Mouse (Mus musculus) right cerebral cortex, postnatal 14 days (tissue): ENCODE data around the gene Cox15.

Experiments used
- DNase-seq: peaks from one replicate; pipeline ENCODE4 v3.0.0; 2022

The Cox15 gene

GRCm38 (mm10) chr19:43761543-43762256 is 8.9 kb upstream of the Cox15 start:
- DNase-seq, result no peak

- DNase-seq, result peak; percentile 74
These were observed 7.7 kb upstream of the Cox15 start for GRCm38 (mm10) chr19:43760504-43760903.

DNA sequence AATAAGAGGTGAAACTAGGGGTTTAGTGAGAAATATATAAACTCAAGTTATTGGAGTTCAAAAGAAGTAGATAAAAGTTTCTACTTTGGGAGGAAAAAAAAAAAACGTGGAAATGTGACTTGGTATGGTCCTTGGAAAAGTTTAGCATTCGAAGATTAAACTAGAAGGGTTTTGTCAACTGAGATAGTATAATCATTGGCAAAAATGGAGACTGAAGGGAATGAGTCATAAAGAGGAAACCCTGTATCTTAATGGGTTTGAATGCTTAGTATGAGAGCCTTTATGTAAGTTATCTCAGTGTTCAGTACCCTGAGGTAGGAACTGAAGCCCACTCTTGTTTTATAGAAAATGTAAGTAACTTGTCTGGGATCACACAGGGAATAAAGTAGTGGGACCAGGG is 2.1 kb upstream of the Cox15 start:
- DNase-seq, result no peak

DNA sequence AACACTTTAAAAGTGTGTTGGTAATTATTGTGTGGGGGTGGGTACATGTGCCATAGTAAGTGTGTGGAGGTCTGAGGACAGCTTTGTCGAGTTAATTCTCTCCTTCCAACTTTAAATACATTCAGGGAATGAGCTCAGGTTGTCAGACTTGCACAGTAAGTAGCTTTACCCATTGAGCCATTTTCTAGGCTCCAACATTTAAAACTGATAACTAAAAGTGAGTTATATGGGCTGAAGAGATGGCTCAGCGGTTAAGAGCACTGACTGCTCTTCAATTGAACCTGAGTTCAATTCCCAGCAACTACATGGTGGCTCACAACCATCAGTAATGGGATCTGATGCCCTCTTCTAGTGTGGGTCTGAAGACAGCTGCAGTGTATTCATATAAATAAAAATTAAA is 1.4 kb upstream of the Cox15 start:
- DNase-seq, result no peak

GRCm38 (mm10) chr19:43753226-43753835 is 531 bp upstream of the Cox15 start:
- peak; percentile 89 for DNase-seq

- DNase-seq, result no peak
These were observed 2.8 kb downstream of the Cox15 start for GRCm38 (mm10) chr19:43750008-43750407.

DNA sequence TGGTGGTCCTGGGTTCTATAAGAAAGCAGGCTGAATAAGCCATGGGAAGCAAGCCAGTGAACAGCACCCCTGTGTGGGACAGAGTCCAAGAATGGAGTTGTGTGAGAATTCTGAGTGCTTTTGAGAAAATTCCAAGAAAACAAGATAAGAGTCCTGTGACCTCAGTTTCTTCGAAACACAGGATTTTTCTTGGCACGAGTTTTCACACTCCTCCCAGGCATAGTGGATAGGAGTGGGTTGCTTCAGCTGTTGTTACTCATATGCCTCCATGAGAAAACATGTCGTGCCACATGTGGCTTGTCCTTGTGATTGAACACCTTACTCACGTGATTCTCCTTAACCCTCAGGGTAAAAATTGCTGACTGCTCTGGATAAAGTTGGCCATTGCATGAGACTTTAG is 4.9 kb downstream of the Cox15 start:
- no peak for DNase-seq

DNA sequence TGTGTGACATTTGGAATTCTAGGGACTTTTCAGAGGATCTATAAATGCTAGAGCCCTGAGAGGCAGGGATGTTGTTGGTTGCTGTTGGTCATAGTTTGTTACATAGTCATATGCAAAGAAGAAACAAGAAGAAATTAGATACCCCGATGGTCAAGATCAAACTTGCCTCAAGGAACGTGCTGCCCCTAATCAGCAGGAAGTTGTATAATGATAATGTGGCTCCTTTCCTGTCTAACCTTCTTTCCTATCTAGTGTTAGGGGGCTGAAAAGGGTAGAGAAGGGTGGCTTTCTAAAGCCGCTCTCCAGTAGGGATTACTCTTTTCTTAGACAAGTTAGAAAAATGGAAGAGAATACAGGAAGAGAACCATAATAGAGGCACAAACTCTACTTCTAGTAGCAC is 7.1 kb downstream of the Cox15 start:
- no peak for DNase-seq

GRCm38 (mm10) chr19:43743401-43743800 is 9.4 kb downstream of the Cox15 start:
- no peak for DNase-seq

GRCm38 (mm10) chr19:43738409-43738808 is 14.4 kb downstream of the Cox15 start:
- no peak for DNase-seq

GRCm38 (mm10) chr19:43731157-43731556 is 21.6 kb downstream of the Cox15 start:
- no peak for DNase-seq

GRCm38 (mm10) chr19:43730037-43730428 is 22.8 kb downstream of the Cox15 start:
- no peak for DNase-seq

- no peak for DNase-seq
These were observed 23.3 kb downstream of the Cox15 start for GRCm38 (mm10) chr19:43729296-43730036.

- no peak for DNase-seq
These were observed 26.2 kb downstream of the Cox15 start for GRCm38 (mm10) chr19:43726510-43727146.

DNA sequence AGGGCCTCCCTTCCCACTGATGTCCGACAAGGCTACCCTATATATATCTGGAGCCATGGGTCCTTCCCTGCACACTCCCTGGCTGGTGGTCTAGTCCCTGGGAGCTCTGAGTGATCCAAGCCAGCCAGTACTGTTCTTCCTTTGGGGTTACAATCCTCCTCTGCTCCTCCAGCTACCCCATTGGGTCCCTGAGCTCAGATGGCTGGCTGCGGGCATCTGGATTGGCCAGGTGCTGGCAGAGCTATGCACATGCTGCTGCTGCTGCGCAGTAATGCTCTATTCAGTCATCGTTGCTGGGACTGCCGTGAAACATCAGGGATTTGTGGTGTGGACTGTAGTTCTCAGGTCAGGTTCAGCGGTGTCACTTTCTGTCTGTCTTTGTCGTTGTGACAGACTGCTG is 28.0 kb downstream of the Cox15 start:
- DNase-seq, result no peak

- no peak for DNase-seq
These were observed 28.6 kb downstream of the Cox15 start for GRCm38 (mm10) chr19:43724194-43724593.

- DNase-seq, result no peak
These were observed 29.3 kb downstream of the Cox15 start for GRCm38 (mm10) chr19:43723501-43723900.

GRCm38 (mm10) chr19:43722891-43723290 is 29.9 kb downstream of the Cox15 start:
- no peak for DNase-seq

GRCm38 (mm10) chr19:43720061-43720460 is 32.7 kb downstream of the Cox15 start:
- no peak for DNase-seq

- DNase-seq, result no peak
These were observed 40.8 kb downstream of the Cox15 start for GRCm38 (mm10) chr19:43711971-43712370.

DNA sequence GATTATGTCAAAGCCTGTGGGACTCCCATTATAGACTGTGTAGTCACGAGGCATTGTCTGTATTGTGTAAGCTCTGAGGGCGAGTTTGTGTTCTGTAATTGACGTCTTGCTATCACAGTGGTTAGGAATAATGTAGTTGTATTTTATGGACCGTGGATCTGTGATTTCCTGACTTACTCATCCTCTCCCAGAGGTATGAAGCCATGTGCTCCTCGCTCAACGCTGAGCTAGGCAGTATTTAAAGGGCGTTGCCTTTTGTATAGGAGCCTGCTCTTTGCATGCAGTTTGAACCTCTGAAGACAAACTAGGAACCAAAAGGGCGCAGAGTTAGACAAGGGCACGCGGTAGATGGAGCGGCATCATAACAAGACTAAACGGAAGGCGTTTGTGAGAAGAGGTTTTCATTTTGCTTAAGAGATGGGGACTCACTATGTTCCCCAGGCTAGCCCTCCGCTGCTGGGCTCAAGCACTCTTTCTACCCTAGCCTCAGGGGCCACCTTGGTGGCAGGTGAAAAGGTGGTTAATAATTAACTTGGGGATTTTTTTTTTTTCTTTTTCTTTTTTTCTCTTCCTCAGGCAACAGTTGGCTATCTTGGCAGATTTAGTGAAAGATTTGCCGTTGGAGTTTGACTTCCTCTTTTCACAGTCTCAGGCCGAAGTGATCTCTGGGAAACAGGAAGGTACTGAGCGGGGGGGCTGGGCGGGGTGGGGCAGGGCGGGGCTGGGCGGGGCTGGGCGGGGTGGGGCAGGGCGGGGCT is 41.5 kb downstream of the Cox15 start:
- no peak for DNase-seq

GRCm38 (mm10) chr19:43709317-43709716 is 43.5 kb downstream of the Cox15 start:
- DNase-seq, result no peak

DNA sequence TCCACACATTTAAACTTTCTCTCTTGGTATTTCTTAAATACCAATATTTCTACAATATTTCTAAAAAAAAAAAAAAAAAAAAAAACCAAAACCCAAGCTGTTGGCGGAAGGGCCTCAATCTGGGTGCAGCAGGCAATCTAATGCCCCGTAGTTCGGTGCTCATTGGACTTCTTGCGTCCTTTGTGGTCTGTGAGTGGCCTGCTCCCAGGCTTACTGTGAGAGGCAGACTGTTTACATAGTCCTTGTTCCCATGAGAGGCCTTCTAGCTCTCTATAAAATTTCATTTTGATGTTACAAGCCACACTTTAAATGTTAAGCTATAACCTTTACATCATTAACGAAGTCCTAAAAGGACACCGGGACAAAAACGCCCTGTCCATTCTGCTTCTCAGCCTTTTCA is 44.6 kb downstream of the Cox15 start:
- DNase-seq, result no peak
